Mouse (Mus musculus): Measurements from ENCODE around the gene Tmem171. TPM values are rescaled to one million over a fixed set of nuclear protein-coding genes. Genes with fewer than 3 reads are reported as not detected.

Gene Tmem171
- total RNA-seq, 2 experiments from 2014 or later = 0.39 TPM; not detected in 1

GRCm38 (mm10) chr13:98699051-98699744, 4.6 kb upstream of the Tmem171 start:
- intact Hi-C loops (cut with DNase I) = no loop called here

GRCm38 (mm10) chr13:98696716-98697115, 2.1 kb upstream of the Tmem171 start:
- no peak for DNase-seq (ENCODE audit: extremely low spot score in 1 of 2, low spot score in 2 of 2)
- intact Hi-C loops (cut with DNase I) = no loop called here

More at GRCm38 (mm10) chr13:98699051-98699744, 4.6 kb upstream of the Tmem171 start:
- no peak for DNase-seq (ENCODE audit: extremely low spot score in 1 of 2, low spot score in 2 of 2)

DNA sequence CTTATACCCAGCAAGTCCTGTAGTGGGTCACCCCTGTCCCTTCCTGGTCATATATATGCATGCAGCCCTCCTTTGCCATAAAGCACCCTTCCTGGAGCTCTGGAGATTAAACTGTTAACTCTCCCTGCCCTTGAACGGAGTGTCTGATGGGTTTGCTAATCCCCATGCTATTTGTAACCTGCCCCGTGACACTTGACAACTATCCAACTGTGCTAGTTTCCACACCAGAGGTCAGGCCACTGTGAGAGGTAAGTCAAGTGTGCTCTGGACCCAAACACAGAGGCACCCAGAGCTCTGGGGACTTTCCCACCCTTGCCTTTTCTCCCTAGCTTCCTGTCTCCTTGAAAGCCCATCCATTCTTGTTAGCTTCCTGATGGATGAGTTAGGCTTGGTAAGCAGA, 912 bp upstream of the Tmem171 start:
- no peak for DNase-seq (ENCODE audit: extremely low spot score in 1 of 2, low spot score in 2 of 2)
- intact Hi-C loops (cut with DNase I) = no loop called here

DNA sequence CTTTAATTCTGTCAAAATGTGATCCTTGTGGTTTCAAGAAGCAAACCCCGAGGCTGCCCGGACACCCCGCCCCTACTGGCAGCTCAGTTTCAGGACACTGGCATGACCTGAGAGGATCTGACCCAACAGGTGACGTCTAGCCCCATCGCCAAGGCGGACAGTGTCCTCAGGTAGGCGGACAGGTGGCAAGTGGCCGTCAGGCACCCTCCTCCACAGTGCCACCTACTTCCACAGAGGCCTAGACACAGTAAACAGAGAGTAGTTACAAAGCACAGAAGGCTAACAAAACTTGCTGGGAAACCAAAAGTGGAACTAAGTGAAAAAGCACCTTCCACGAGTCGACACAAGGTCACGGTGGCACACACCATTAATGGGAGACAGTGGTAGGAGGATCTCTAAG, 1.3 kb downstream of the Tmem171 start:
- intact Hi-C loops (cut with DNase I) = no loop called here
- no peak for DNase-seq (ENCODE audit: extremely low spot score in 1 of 2, low spot score in 2 of 2)

GRCm38 (mm10) chr13:98691956-98692515, 2.6 kb downstream of the Tmem171 start:
- intact Hi-C loops (cut with DNase I) = no loop called here
- DNase-seq (ENCODE audit: extremely low spot score in 1 of 2, low spot score in 2 of 2) = no peak

- intact Hi-C loops (cut with DNase I) = no loop called here
- no peak for DNase-seq (ENCODE audit: extremely low spot score in 1 of 2, low spot score in 2 of 2)
Measured at GRCm38 (mm10) chr13:98690886-98691285, 3.7 kb downstream of the Tmem171 start.

DNA sequence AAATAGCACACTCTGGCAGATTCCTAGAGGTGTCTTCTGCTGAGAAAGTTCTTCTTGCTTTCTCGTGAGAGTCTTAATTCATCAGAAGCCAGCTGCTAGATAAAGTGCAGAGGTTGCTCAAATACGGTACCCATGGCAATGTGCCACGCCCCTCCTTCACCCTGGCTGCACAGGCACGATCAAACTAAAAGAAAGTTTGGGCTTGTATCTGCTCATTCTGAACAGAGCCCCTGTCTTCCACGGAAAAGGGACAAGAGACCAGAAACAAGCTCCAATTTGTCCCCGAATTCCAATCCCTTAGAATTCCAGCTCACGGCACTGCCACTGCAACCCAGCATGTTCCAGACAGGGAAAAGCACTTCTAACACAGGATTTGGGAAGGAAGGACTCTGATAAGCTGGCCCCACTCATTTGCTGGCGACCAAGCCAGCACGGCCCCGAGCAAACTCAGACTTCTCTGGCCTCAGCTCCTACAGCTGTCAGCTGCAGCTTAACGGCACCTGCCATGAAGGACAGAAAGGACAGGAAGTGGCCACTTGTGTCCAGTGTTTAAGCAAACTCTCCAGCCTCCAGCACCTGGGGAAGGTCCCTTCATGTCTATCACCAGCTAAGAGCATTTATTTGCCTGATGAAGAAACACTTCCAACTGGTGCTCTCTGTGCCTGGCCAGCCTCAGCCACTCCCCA, 4.9 kb downstream of the Tmem171 start:
- intact Hi-C loops (cut with DNase I) = no loop called here
- DNase-seq (ENCODE audit: extremely low spot score in 1 of 2, low spot score in 2 of 2) = peak in 1 of 2 experiments; percentile 42

DNA sequence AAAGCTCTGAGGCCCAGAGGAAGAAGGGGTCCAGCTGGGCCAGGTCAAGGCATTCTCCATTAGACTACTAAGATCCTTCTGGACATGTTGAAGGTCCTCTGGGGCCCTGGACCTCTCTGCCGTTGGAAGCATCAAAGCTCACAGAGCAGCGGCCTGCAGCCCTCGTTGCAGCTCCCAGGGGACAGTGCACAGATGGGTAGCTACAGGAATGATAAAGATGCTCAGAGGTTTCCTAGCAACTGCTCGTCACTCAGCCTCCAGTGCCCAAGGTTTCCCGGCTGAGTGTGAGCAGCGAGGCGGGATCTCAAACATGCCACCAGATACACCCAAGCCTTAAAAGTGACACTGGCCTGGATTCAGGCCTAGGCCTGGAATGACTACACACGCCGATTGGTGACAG, 6.7 kb downstream of the Tmem171 start:
- no peak for DNase-seq (ENCODE audit: extremely low spot score in 1 of 2, low spot score in 2 of 2)
- intact Hi-C loops (cut with DNase I) = no loop called here

- DNase-seq (ENCODE audit: extremely low spot score in 1 of 2, low spot score in 2 of 2) = no peak
Measured at GRCm38 (mm10) chr13:98684144-98684900, 10.3 kb downstream of the Tmem171 start.

DNA sequence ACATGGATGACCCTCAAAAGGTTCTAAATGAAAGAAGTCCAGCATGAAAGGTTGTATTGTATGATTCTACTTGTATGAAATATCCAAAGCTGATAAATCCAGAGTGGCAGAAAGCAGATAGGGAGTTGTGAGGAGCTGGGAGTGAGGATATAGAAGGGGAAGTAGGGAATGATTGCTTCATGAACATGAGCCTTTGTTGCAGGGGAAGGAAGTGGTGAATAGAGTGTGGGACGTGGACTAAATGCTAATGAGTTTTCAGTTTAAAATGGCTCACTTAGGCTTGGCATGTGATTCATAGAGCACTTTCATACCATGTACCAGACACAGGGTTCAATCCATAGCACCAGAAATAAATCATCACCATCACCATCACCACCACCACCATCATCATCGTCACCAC, 11.2 kb downstream of the Tmem171 start:
- no peak for DNase-seq (ENCODE audit: extremely low spot score in 1 of 2, low spot score in 2 of 2)
- intact Hi-C loops (cut with DNase I) = no loop called here

More at GRCm38 (mm10) chr13:98684144-98684900, 10.3 kb downstream of the Tmem171 start:
- intact Hi-C loops (cut with DNase I) = no loop called here

DNA sequence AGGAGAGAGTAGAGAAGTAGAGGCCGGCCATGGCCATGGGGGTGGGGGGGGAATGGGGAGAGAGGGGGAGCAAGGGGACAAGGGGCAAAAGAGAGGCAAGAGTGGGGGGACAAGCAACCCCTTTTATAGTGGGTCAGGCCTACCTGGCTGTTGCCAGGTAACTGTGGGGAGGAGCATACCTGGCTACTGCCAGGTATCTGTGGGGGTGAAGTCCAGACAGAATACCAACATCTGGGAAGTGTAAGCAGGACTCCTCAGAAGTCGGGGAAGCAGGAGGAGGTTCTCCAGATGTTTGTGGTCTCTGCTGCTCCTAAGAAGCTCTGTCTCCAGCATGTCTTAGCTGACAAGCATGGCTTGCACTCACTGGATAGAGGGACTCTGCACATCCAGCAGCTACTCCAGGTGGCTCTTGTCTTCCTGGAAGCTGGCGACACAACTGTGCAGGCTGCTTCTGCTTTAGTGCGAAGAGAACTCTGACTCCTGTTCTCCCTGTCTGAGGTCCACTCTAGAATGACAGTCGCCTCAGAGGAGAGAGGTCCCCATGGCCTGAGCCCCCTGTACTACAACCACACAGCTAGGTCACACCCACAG, 14.1 kb downstream of the Tmem171 start:
- intact Hi-C loops (cut with DNase I) = no loop called here
- no peak for DNase-seq (ENCODE audit: extremely low spot score in 1 of 2, low spot score in 2 of 2)

GRCm38 (mm10) chr13:98679631-98680041, 15.0 kb downstream of the Tmem171 start:
- intact Hi-C loops (cut with DNase I) = no loop called here
- no peak for DNase-seq (ENCODE audit: extremely low spot score in 1 of 2, low spot score in 2 of 2)

DNA sequence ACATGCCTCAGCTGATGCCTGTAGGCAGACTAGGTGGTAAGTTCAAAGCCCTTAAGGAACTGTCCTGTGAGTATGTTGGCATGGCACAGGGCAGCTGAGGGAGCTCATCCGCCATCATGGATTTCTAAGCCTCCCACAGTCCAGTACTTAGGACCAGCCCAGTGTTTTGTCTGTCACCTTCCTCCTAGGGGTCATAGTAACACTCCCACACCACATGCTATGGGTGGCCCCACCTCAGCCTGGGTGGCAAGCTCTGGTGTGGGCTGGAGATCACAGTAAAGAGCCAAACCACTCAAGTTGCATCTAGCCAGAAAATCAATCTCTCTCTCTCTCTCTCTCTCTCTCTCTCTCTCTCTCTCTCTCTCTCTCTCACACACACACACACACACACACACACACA, 15.4 kb downstream of the Tmem171 start:
- DNase-seq (ENCODE audit: extremely low spot score in 1 of 2, low spot score in 2 of 2) = no peak
- intact Hi-C loops (cut with DNase I) = no loop called here

- no peak for DNase-seq (ENCODE audit: extremely low spot score in 1 of 2, low spot score in 2 of 2)
- intact Hi-C loops (cut with DNase I) = no loop called here
Measured at GRCm38 (mm10) chr13:98673922-98674321, 20.7 kb downstream of the Tmem171 start.

GRCm38 (mm10) chr13:98669296-98669695, 25.3 kb downstream of the Tmem171 start:
- no peak for DNase-seq (ENCODE audit: extremely low spot score in 1 of 2, low spot score in 2 of 2)
- intact Hi-C loops (cut with DNase I) = no loop called here

- intact Hi-C loops (cut with DNase I) = no loop called here
- no peak for DNase-seq (ENCODE audit: extremely low spot score in 1 of 2, low spot score in 2 of 2)
Measured at GRCm38 (mm10) chr13:98667316-98667715, 27.3 kb downstream of the Tmem171 start.

DNA sequence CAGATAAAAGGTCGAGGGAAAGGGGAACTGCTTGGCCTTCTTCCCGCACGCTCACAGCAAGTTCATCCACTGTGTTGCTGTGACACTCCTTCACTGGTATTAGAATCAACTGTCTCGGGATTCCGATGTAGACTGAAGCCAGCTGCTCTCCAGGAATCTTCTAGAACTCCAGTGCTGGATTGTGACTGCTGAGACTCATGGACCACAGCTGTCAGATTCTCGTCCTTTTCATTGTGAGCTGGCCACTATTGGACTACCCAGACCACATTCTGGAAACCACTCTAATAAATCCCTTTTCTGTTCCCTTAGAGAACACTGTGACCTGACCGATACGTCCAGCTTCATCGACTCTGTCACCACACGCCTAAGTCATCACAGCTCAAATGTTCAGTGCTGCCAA, 29.4 kb downstream of the Tmem171 start:
- DNase-seq (ENCODE audit: extremely low spot score in 1 of 2, low spot score in 2 of 2) = no peak
- intact Hi-C loops (cut with DNase I) = no loop called here

- intact Hi-C loops (cut with DNase I) = no loop called here
Measured at GRCm38 (mm10) chr13:98662173-98662675, 32.4 kb downstream of the Tmem171 start.

GRCm38 (mm10) chr13:98656034-98656471, 38.6 kb downstream of the Tmem171 start:
- DNase-seq (ENCODE audit: extremely low spot score in 1 of 2, low spot score in 2 of 2) = peak in 1 of 2 experiments; percentile 56
- intact Hi-C loops (cut with DNase I) = no loop called here

More at GRCm38 (mm10) chr13:98662173-98662675, 32.4 kb downstream of the Tmem171 start:
- no peak for DNase-seq (ENCODE audit: extremely low spot score in 1 of 2, low spot score in 2 of 2)
